Mouse (Mus musculus) bone marrow, adult 2 months (tissue): ENCODE data around the gene Ccdc82.

Experiments used
- CTCF ChIP-seq: fragments of 200-500 bp; IDR thresholded peaks from 2 replicates; pipeline ENCODE4 v1.5.1; 2011; ENCODE audit warnings: low read length, control low read depth; ENCODE audit not compliant: control insufficient read depth, insufficient read depth
- POLR2A ChIP-seq: fragments of 200-500 bp; IDR thresholded peaks from 2 replicates; pipeline ENCODE4 v1.6.1; 2011; ENCODE audit warnings: low read depth, mild to moderate bottlenecking, control low read depth, low read length, borderline replicate concordance; ENCODE audit not compliant: control insufficient read depth

- TF ChIP-seq CTCF (no peak), POLR2A (no peak)
Observed at GRCm38 (mm10) chr9:13303976-13304375, 57.2 kb downstream of the Ccdc82 start.
